Mouse (Mus musculus): ENCODE results near the gene Mad2l2.

Gene Mad2l2

GRCm38 (mm10) chr4:148130133-148130532 is at the start of gene Mad2l2:
TSS of gene Mad2l2 (plus strand) at chr4:148130384.
- no peak for DNase-seq (ENCODE audit: low spot score)

- no peak for DNase-seq (ENCODE audit: low spot score)
Observed at GRCm38 (mm10) chr4:148080597-148080973, 49.6 kb upstream of the Mad2l2 start.

- no peak for DNase-seq (ENCODE audit: low spot score)
Observed at GRCm38 (mm10) chr4:148081201-148081600, 49.0 kb upstream of the Mad2l2 start.

- DNase-seq (ENCODE audit: low spot score) = no peak
Observed at GRCm38 (mm10) chr4:148082257-148083044, 47.7 kb upstream of the Mad2l2 start.

GRCm38 (mm10) chr4:148083176-148083899 is 46.8 kb upstream of the Mad2l2 start:
- no peak for DNase-seq (ENCODE audit: low spot score)

- DNase-seq (ENCODE audit: low spot score) = no peak
Observed at GRCm38 (mm10) chr4:148084261-148084714, 45.9 kb upstream of the Mad2l2 start.

- no peak for DNase-seq (ENCODE audit: low spot score)
Observed at GRCm38 (mm10) chr4:148085131-148085906, 44.9 kb upstream of the Mad2l2 start.

GRCm38 (mm10) chr4:148085907-148086305 is 44.3 kb upstream of the Mad2l2 start:
- no peak for DNase-seq (ENCODE audit: low spot score)

GRCm38 (mm10) chr4:148087091-148087906 is 42.9 kb upstream of the Mad2l2 start:
- no peak for DNase-seq (ENCODE audit: low spot score)

GRCm38 (mm10) chr4:148087907-148088527 is 42.2 kb upstream of the Mad2l2 start, which contains the start of gene Agtrap:
TSS of gene Agtrap (minus strand) at chr4:148088031.
- DNase-seq (ENCODE audit: low spot score) = peak; percentile 87

GRCm38 (mm10) chr4:148089166-148089565 is 41.0 kb upstream of the Mad2l2 start:
- no peak for DNase-seq (ENCODE audit: low spot score)

- no peak for DNase-seq (ENCODE audit: low spot score)
Observed at GRCm38 (mm10) chr4:148091181-148091580, 39.0 kb upstream of the Mad2l2 start.

GRCm38 (mm10) chr4:148092551-148093271 is 37.5 kb upstream of the Mad2l2 start:
- DNase-seq (ENCODE audit: low spot score) = no peak

- DNase-seq (ENCODE audit: low spot score) = no peak
Observed at GRCm38 (mm10) chr4:148094161-148094560, 36.0 kb upstream of the Mad2l2 start.

- DNase-seq (ENCODE audit: low spot score) = no peak
Observed at GRCm38 (mm10) chr4:148095081-148095480, 35.1 kb upstream of the Mad2l2 start.

GRCm38 (mm10) chr4:148097936-148098335 is 32.2 kb upstream of the Mad2l2 start:
- no peak for DNase-seq (ENCODE audit: low spot score)

- DNase-seq (ENCODE audit: low spot score) = no peak
Observed at GRCm38 (mm10) chr4:148098666-148099065, 31.5 kb upstream of the Mad2l2 start.

GRCm38 (mm10) chr4:148101801-148102527 is 28.2 kb upstream of the Mad2l2 start:
- no peak for DNase-seq (ENCODE audit: low spot score)

- DNase-seq (ENCODE audit: low spot score) = no peak
Observed at GRCm38 (mm10) chr4:148104146-148104545, 26.0 kb upstream of the Mad2l2 start.

All from urinary bladder, postnatal 10 days (tissue).